Mouse (Mus musculus) adrenal gland, postnatal 4 days (tissue): ENCODE data around the gene Gsto2. TPM values are rescaled to one million over a fixed set of nuclear protein-coding genes. Genes with fewer than 3 reads are reported as not detected.

Experiments used
- DNase-seq, 2 experiments: peaks; one replicate each; pipeline ENCODE4 v3.0.0; 2021 to 2022; ENCODE audit warnings: low spot score in 2 of 2, mixed read lengths in 2 of 2
- total RNA-seq, 2 experiments: library from RNA; stranded (reverse); gene quantifications; 2 replicates each; pipeline ENCODE4 v1.2.3; 2021

Gsto2 gene
- total RNA-seq, 2 experiments from 2014 or later, result 1.0 to 2.5 TPM

DNA sequence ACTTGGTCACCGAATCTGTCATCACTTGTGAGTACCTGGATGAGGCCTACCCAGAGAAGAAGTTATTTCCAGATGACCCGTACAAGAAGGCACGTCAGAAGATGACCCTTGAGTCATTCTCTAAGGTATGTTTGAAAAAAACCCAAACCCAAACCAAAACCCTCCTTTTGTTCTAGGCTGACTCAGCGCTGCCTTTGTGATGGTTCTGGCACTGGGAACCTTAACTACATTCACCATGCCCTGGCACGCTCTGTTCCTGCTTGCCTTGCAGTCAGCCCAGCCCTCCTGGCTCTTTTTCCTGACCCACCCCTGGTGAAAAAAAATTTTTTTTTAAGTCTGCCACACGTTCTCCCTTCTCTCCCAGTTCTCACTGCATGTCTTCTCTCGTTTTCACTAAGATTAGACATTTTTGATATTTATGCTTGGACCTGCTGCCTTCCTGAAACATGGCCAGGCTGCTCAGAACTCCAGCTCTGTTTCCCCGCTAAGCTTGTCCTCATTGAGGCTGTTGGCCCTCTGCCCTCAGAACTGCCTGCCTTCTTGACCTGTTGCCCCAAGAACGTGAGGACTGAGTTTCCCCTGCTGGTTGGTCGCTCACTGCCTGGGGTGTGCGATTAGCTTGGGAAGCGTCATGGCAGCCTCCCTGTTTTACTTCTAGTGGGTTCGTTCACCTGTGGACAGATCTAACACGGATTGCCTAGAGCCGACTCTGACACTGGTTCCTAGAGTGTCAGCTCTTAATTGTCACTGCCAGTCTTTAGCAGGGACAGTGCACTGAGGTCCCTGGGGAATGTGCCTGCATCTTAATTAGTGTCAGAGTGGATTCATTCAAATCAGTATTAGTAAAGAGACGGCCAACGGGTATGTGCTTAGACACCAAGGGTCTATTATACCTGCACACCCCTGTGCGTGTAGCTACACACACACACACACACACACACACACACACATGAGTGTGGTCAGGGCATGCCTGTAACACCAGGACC is 7.1 kb upstream of the Gsto2 start:
- DNase-seq, result no peak

DNA sequence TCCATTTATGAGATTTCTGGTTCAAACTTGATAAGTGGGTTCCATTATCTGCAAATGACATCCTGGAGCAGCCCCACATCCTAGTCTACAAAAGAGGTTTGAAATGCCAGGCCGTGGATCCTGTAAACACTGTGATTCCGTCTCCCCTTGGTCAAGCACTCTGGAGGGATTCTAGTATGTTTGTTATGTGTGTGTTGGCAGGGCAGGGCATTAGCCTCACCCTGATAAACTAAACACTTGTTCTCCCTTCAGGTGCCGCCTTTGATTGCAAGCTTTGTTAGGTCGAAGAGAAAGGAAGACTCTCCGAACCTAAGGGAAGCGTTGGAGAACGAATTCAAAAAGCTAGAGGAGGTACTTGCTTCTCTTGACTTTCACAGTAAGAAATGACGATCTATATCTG is 6.2 kb upstream of the Gsto2 start:
- DNase-seq, result no peak

DNA sequence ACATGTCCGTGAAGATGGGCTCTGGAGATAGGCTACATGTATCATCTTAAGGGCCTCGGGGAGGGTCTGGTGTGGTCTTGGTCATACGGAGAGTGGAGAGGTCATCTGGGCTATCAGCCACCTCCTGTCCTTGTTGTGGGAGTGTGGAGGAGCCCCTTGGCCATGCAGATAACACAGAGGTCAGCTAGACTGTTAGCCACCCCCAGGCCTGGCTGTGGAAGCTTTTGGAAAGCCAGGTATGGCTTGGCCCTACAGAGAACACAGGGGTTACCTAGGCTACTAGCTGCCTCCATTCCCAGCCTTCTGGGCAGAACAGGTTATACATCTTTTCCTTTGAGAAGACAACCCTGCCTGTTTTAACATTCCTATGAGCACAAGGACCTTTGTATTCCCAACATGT is 2.8 kb upstream of the Gsto2 start:
- no peak for DNase-seq

DNA sequence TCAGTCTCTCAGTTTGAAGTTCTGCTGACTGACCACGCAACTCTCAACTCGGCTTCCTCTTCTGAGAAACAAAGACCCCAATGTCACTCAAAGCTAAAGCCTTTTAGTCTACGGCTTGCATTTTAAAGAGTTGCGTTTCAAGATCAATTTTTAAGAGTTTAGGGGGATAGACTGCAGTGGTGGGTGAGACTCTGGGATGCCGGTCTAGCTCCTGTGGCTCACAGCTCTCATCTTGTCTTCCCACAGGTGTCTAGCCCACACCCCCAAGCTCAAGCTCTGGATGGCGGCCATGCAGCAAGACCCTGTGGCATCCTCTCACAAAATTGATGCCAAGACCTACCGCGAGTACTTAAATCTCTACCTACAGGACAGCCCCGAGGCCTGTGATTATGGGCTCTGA is 1.3 kb upstream of the Gsto2 start:
- no peak for DNase-seq

DNA sequence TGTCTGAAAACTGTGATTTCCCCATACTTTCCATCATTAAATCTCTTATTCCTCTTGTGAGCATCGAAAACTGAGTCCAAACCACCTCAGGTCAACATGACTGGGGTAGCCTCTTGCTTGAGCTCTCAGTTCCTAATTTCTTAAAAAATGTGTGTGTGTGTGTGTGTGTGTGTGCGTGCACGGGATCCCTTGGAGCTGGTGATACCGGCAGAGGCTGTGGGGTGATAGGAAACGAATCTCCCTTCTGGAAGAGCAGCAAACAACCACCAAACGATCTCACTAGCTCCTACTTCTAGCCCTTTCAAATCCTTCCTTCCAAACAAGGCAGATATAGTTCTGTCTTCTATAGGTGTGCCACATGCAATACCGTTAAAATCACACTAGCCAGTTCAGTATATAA is 613 bp upstream of the Gsto2 start:
- no peak for DNase-seq

DNA sequence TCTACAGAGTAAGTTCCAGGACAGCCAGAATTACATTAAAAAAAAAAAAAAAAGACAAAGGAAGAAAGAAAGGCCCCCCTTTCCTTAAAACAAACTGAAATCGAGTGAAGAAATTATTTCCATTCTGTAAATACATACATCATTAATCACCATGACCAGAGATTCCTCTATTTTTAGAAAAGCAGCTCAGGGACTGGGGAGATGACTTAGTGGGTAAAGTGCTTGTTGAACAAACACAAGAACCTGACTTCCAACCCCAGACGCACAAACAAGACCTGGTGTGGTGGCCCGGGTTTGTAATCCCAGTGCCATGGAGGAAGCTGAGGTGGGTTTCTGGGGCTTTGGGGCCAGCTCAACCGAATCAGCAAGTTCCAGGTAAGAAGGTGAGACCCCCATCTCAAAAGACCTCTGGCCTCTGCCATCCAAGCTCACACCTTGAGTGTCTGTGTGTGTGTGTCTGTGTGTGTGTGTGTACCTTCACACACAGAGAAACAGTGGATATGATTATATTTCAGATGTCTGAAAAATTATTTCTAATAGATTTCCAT is 2.4 kb downstream of the Gsto2 start:
- no peak for DNase-seq

DNA sequence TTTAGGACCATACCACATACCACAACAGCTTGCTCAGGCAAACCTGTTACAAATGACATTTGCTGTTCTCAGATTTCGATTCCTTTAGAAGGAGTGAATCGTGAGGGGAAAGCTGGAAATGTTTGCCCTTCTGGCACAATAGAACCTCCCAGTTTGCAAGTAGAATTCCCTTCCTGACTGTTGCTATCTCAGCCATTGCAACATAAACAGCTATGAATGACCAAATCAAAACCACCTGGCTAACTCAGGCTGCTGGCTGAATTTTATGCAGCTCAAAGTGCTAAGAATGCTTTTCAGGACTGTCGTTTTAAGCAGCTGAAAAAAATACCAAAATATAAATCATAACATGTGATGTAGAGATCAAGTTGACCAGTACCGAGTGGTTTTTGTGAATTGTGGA is 3.6 kb downstream of the Gsto2 start:
- DNase-seq, result no peak

DNA sequence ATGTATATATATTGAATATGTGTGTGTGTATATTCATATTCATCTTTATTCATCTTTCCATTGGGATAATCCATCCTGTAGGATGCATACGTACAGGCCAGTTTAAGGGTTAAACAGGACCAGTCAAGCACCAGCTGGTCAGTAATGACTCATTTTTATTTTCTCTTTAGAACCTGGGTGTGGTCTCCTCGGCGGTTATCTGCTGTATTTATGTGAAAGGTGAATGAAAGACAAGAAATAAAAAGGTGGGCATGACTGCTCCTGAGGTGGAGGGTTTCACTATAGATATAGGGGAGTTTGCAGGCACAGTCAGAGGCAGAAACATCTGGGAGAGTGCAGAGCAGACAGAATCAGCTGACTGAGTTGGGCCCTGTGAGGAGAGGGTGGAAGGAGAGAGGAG is 4.2 kb downstream of the Gsto2 start:
- no peak for DNase-seq

DNA sequence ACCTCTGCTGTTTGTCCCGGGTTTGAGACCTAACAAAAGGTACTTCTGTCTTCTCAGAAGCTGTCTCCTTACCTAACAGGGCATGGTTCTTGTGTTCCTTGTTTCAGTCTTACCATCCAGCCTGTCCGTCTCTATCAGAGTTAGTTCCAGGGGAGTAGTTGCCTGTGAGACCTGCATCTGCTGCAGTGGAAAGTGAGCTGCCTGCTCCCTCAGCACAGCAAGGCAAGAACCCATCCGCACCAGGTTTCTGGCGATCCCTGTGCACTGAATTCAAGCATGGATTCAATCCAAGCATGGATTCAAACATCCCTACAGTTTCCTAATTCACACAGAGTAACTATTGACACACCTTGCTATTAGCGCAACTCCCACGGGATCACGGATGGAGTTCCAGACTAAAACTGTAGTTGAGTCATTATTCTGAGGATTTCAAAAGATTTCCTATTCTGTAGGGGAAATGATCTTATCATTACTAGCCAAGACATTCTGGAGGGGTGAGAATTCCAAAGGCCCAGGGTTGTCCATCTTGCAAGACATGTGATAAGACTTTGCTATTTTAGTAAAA is 4.8 kb downstream of the Gsto2 start:
- no peak for DNase-seq

DNA sequence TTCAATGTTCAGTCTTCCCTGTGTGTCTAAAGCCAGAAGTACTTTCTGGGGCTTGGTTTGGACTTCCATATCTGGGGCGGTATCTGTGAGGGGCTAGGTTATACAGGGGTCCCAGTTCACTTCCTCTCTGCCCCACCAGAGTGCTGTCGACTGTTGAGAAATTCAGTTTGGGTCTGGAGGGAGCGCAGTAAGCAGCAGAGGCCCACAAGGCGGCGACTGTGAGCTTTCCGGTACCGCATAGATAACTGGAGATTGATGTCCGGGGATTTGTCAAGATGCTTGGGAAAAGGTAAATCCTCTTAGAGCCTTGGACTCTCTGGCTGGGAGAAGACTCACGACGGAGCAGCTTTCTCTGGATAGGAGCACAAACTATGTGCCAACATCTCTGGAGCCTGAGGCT is 6.2 kb downstream of the Gsto2 start:
- no peak for DNase-seq

DNA sequence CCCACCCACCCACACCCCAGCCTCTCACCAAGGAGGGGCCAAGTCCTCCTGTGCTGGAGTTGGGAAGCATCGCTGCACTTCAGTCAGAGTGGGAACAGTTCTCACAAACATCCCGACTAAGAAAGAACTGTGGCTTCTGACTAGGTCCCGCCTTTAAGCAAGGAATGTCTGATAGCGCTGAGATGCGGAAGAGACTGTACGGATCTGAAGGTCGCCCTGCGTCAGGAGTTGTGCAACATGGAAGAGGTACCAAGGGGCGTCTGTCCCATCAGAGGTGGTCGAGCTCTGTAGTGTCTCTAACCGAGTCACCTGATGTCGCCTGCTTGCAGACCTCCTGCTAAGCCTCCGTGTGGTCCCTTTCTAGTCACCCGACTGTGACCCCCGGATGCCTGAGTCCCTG is 10.9 kb downstream of the Gsto2 start:
- no peak for DNase-seq

DNA sequence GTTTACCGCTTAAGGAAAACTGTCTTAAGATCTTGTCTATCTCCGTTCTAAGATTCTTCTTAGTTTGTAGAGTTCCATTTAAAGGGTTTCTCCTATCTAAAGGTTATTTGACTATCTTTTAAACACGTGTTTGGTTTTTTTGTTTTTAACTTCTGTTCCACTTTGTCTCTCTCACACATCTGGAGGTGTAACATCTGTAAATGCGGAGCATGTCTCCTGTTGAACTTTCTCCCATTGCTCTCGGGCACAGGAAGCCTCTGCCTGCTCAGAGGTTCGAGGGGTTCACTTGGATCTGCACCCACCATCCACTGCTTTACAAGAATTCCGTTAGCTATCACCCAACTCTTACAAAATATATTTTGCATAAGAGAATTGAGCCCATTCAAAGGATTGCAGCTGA is 16.2 kb downstream of the Gsto2 start:
- no peak for DNase-seq

DNA sequence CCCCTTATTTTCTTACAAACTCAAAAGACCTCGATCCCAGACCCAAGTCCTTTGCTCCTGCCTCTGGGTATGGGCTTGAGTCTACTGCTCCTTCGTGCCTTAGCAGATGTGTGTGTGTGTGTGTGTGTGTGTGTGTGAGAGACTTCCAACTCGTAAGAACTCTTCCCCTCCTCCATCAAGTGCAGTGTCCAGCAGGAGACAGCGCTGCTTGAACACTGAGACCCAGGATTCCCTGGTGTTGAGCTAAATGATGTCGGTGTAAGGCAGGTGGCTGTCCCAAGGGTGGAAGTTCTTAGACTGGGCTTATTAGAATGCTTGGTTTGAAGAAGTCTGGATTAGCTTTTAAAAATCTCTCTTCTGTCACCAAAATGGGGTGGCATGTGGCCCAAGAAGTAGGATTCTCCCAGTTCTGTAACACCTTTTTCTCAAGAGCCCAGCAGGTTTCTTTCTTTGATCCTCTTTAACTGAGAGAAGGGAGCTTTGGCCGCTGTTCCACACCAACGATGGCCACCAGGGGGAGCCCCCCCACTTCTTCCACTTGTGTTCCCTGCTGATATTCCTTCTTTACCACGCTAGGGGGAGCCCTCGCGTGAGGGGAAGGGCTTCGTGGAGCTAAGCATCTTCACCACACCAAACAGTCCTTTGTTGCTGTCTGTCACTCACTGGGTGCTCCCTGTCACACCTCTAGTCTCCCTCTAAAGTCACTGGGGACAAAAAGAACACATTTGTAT is 17.0 kb downstream of the Gsto2 start:
- peak; percentile 57 to 60 for DNase-seq

DNA sequence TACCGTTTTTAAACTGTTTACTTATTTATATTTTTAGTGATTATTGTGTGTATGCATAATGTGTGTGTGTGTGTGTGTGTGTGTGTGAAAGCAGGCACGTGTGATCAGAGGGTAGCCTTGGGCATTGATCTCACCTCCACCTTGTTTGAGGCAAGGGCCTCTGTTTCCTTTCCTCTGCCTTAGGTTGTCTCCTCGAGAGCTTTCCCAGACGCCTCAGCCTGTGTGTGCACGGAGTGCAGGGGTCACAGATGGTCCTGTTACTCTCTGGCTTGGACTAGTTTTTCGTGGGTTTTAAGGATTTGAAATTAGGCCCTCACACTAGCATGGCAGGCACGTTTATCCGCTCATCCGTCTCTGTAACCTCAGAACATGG is 17.5 kb downstream of the Gsto2 start:
- DNase-seq, result no peak

DNA sequence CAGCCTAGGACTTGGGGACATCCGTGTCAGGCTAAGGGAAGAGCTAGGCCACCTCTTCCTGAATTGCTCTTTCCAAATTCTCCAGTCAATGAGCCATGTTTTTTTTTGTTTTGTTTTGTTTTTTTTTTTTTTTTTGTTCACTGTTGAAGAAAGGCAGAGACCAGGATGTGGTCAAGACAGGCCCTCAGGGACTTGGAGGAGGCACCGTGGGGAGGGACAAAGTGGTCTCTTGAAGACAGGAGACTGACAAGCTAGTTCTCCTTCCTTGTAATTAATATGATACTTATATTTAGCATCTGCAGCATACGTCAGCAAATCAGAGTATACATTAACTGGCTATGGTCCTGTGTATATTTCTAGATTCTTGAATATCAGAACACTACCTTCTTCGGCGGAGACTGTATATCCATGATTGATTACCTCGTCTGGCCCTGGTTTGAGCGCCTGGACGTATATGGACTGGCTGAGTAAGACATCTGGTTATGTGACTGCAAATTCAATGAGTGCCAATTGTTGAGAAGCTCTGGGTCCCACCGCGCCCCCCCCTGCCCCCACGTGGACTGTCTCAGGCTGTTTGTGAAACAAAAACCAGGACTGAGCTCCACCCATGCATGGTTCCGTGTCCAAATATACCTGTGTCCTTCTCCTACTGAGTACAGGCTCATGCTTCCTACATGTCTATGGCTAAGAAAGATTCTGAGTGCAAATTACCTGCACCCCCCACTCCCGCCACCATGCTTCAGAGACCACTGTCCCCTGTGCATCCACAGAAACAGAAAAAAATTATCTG is 19.2 kb downstream of the Gsto2 start:
- DNase-seq, result no peak

DNA sequence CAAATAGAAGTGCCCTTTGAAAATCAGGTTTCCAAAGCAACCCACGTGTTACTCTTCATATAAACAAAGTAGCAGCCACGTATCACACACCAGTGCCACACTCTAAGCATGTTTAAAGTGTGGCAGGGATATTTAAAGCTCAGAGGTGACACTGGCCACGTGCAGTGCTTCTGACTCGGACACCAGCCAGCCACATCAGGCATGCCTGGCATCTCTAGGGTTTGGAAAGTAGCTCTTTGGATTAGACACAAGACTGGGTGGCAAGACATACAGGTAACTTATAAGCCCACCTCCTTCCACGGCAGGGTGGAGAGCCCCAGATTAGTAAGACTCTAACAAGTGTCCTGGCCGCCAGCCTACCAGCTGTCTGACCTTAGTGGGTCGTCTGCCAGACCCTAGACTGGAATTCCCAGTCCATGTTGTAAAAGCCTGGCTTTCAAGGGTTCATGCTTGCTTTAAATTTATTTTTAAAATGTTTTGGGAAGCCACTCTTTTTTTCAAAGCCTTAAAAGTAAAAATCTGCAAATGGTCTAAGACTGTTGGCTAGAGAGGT is 19.9 kb downstream of the Gsto2 start:
- DNase-seq, result no peak

DNA sequence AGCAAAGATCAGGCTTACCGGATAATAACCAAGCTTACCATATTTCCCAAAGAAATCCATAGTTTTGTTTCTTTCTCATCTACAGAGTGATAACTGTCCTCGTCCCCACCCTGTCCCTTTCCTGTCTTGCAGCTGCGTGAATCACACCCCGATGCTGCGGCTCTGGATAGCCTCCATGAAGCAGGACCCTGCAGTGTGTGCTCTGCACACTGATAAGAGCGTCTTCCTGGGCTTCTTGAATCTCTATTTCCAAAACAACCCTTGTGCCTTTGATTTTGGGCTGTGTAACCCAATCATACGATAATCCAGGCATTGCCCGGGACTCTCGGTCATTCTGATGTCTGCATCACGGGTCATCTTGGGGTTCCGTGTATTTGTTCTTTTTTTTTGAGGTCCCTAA is 20.6 kb downstream of the Gsto2 start:
- no peak for DNase-seq

DNA sequence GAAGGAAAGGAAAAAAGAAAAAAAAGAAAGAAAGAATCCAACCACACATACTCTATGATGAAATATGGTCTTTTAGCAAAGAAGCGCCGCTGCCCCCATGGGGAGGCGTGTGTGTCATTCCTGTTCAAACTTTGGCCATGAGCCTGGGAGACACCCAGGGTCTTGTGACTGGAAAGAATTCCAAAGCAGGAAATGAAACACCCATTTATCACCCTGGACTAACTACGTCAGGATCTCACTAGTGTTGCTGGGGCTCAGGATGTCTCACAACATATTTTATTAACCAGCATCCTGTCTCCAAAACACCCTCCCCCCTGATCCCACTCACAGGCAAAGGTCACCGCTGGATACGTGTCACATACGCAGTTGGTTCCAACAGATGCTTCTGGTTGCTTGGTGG is 21.3 kb downstream of the Gsto2 start:
- DNase-seq, result no peak

DNA sequence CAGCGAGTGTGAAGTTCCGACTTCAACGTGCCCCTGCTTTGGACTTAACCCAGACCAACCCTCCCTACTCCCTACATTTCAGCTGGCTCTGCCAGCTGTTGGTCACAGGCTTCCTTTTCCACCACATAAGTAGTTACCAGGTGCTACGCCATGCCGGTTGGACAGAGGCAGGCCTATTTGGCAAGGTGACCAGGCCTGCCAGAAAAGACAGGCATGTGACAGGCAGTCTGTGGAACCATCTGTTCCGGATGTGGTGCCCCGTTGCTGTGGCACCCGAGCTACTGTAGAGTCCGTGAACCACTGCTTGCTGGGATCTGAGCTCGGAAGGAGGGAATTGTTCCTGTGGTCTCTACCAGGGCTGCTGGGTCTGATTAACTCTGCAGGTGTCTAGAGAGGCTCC is 22.1 kb downstream of the Gsto2 start:
- DNase-seq, result no peak

DNA sequence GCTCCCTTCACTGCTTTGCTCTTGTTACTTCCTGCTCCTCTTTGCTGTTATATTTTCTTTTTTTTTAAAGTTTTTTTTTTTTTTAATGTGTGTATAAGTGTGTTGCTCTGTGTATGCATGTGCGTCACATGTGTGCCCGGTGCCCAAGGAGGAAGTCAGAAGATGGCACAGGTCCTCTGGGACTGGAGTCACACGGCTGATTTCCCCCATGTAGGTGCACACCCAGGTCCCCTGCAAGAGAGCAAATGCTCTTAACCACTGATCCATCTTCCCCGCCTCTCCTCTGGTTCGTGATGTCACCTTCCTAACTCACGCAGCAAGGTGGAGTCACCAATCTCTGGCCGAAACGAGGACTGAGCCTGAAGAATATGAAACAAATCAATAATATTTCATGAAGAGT is 22.7 kb downstream of the Gsto2 start:
- DNase-seq, result no peak
